Mouse (Mus musculus) layer of hippocampus, postnatal 36 days (tissue): ENCODE measurements around the gene Nup205. TPM values are rescaled to one million over a fixed set of nuclear protein-coding genes. Genes with fewer than 3 reads are reported as not detected.
A peak's percentile ranks its signal among the peaks of the same experiment; 100 is the strongest.

ENCODE experiments used
- DNase-seq, 2 experiments: peaks; one replicate each; pipeline ENCODE4 v3.0.0; 2022
- total RNA-seq, 2 experiments: library from RNA; stranded (reverse); gene quantifications; 2 replicates each; pipeline ENCODE4 v1.2.3; 2021

Gene Nup205
- total RNA-seq, 2 experiments from 2014 or later, result 28.3 to 29.7 TPM

GRCm38 (mm10) chr6:35251807-35252476 lies 74.7 kb downstream of the Nup205 start:
- DNase-seq, result no peak

- DNase-seq, result peak; percentile 81 to 84
Measured at GRCm38 (mm10) chr6:35252477-35253346, 75.5 kb downstream of the Nup205 start.

DNA sequence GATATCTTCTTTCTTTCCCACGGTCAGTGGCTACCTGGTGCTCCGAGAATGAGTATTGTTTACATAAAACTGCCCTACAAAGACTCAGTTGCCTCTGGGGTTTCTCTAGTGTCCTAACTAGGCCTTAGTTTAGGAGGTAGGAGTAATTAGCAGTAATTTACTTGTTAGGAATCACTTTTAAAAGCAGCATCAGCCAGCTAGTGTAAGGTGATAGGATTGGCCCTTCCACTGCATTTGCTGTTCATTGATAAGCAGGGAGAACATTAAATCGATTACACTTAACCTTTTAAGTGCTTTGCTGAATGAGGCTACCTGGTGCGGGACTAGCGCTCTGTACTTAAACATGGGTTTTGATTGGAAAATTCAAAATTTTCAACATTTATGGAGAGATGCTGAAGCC lies 76.3 kb downstream of the Nup205 start:
- DNase-seq, result no peak

DNA sequence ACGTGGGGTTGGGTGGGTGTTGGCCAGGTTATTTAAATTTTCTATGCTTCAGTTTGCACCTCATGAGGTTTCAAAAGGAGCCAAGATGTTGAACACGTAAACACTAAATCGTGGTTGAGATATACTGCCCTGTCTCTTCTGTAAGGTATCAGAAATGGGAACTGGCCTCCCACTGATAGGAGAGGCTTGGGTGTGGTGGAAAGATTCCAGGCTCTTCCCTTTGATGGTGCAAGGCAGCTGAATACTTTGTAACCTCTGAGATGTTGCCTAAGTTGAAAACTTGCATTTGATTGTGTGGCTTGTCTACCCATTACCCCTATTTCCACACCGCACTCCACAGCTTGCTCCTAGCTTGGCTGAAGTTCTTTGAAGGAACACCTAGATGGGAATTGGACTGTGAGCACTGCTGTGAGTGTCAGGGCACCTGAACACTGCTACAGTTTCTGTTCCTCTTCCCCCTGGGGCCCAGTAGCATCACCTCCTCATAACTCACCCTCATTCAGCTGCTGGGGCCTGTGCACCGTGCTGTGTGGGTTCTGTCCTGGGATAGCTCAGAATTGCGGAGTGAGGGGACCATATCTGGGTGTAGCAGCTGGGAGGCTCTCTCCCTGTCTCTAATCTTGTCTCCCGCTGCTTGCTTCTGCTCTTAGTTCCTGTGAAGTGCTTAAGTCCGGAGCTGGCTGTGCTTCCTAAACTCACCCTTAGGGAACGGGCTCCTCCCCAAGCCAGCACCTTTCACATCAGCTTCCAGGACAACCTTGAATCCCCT lies 77.1 kb downstream of the Nup205 start:
- DNase-seq, result no peak

DNA sequence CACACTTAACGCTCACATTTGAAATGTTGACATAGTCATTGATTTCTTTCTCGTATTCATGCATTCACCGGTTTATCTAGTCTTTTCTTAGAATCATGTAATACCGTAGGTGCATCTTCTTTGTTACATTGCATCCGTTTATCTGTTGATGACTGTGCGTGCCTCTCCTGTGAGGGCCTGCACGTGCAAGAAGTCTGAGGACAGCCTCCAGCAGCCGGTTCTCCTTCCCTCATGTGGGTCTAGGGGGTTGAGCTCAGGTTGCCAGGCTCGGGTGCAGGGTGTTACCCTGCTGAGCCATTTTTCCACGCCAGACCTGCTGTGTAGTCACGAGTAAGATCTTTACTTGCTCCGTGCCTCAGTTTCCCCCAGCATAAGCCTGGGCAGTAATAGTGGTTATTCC lies 77.8 kb downstream of the Nup205 start:
- DNase-seq, result no peak

GRCm38 (mm10) chr6:35256691-35257090 lies 79.5 kb downstream of the Nup205 start:
- peak in 1 of 2 experiments; percentile 32 for DNase-seq

- no peak for DNase-seq
Measured at GRCm38 (mm10) chr6:35257626-35258190, 80.5 kb downstream of the Nup205 start.

DNA sequence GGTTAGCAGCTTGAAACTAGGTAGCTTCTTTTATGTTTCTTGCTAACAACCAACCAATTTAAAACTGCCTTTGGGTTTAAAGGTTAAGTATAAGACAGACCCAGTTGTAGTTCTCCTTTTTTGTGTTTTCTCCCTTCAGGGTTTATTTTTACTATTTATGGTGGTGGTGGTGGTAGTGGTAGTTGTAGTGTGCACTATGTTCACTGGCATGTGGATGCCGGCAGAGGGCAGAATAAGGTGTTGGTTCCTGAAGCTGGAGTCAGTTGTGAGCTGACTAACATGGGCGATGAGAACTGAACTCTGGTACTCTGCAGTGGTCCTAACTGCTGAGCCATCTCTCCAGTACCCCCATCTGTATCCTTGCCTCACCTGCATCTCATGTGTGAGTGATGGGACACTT lies 81.7 kb downstream of the Nup205 start:
- DNase-seq, result no peak

DNA sequence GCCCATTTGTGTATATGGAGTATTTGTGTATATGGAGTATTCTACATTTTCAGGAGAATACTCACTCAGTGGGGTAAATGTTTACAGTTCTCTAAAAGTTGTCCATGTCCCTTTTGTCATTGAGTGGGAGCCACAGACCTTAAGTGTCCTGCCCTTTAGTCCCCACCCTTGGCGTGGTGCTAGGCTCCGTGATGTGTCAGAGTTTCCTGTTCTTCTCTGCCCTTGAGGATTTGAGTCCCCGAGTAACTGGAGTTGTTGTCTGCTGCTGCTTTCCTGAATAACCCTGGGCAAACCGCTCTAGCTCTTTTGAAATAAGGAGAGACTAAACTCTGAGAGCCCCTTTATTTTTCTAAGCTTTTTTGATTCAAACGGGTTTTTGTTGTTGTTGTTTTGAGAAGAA lies 82.3 kb downstream of the Nup205 start:
- DNase-seq, result no peak

GRCm38 (mm10) chr6:35260531-35260930 lies 83.3 kb downstream of the Nup205 start:
- DNase-seq, result no peak

DNA sequence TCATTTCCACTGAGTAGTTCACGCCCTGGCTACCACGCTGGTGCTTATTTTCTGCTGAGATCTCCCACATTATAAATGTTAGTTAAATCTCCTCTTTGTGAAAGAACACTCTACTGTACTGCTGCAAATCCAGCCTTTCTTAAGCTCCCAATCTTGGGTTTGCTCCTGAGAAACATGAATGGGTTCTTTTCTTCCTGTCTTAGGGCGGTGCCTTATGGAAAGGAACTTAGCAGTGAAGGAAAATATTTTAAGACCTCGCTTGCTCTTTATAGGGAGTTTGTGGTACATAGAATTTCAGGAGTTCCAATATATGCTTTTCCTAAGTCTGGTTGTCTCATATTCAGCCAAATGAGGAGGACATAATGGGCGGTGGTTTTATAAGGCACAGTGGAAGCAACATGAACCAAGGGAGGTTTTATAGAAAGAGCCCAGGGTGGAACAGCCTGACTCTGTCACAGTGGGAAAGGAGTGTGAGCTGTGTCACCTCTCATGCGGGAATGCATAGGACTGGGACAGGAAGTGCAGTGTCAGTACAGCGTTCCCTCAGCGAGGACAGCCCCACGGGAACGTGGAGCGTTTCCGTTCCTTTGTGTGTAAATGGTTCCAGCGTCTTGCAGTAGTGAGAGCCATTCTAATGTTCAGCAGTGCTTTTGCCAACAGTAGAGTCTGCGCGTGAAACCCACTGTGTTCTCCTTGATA lies 88.5 kb downstream of the Nup205 start:
- no peak for DNase-seq

DNA sequence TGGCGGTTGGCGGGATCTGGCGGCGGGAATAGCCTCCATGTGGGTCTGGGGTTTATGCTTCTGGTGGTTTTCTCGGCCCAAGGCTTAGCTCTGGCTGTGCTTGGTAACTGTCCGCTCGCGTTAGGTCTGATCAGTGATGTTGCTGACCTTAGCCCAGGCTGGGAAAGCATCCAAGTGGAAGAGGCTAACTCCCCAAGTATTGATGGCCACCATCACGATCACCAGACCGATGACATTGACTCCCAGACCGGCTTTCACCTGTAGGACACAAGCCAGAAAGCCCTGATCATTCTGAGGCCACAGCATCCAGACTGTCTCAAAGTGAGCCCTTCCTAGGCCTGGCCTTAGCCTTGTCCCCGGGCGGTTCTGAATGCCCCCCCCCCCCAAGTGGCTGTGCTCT lies 91.5 kb downstream of the Nup205 start:
- no peak for DNase-seq

DNA sequence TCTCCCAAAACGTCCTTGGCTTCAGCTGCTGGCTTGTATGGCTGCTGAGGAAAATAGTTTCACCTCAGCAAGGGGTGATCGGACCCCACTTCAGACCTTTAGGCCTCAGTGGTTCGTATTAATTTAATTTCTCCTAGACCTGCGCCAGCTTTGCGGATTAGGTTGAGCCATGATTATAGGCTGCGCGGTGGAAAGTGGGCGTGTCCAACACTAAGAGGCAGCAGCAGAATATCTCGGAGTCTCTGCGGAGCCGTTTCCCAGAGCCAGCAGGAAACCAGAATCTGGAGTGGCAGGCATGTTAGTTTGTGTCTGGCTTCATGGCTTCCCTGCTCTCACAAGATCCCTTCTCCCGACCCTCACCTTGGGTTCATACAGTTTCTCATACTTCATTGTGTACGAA lies 92.4 kb downstream of the Nup205 start:
- no peak for DNase-seq

GRCm38 (mm10) chr6:35271094-35271855 lies 94.1 kb downstream of the Nup205 start:
- no peak for DNase-seq

- DNase-seq, result no peak
Measured at GRCm38 (mm10) chr6:35271868-35272765, 94.9 kb downstream of the Nup205 start.

DNA sequence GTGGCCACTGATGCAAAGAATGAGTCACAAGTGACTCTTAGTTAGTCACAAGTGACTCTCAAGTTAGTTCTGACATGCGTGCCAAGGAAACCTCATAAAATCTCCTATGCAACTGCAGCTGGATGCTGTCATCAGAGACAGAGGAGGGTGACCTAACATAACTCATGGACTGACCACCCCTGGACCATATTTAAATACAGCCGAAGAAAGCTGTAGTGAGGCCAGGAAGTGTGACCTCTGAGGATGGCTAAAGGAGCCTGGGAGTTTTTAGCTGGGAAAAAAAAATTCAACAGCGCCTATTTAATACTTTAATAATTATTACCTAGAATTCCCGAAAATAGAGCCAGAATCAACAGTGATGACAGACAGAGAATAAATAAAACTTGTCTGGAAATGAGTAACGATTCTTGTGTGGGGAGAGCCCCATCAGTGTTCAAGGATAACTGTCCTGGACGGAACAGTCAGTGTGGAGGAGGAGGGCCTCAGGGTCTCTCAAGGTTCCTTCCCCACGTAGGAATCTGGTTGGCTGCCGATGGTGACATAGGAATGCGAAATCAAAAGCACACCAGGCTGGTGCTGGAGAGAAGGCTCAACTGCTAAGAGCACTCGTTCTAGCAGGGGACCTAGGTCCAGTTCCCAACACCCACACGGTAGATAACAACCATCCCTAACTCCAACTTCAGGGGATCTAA lies 96.3 kb downstream of the Nup205 start:
- DNase-seq, result no peak

GRCm38 (mm10) chr6:35277903-35278587 lies 100.8 kb downstream of the Nup205 start:
- no peak for DNase-seq

GRCm38 (mm10) chr6:35279306-35279705 lies 102.1 kb downstream of the Nup205 start:
- DNase-seq, result no peak
